Mouse (Mus musculus): ENCODE results near the gene Cyp2c38.
"Not testable (repeated sequence)": the region's sequence is repeated elsewhere in the genome, so short reads cannot be mapped to it uniquely, and the experiment has no call there.

Cyp2c38 gene

GRCm38 (mm10) chr19:39462941-39463340 is at the start of gene Cyp2c38:
Gene Cyp2c38 (minus strand): TSS chr19:39463075.
- DNase-seq (ENCODE audit: low read depth, low spot score), result no peak

- DNase-seq (ENCODE audit: low read depth, low spot score), result no peak
These were observed 47.7 kb upstream of the Cyp2c38 start, which contains the start of gene Cyp2c39 for GRCm38 (mm10) chr19:39510534-39510933. Gene Cyp2c39 (plus strand): TSS chr19:39510862.

GRCm38 (mm10) chr19:39509533-39509932 is 46.7 kb upstream of the Cyp2c38 start:
- DNase-seq (ENCODE audit: low read depth, low spot score), result no peak

- no peak for DNase-seq (ENCODE audit: low read depth, low spot score)
These were observed 43.5 kb upstream of the Cyp2c38 start for GRCm38 (mm10) chr19:39506341-39506740.

DNA sequence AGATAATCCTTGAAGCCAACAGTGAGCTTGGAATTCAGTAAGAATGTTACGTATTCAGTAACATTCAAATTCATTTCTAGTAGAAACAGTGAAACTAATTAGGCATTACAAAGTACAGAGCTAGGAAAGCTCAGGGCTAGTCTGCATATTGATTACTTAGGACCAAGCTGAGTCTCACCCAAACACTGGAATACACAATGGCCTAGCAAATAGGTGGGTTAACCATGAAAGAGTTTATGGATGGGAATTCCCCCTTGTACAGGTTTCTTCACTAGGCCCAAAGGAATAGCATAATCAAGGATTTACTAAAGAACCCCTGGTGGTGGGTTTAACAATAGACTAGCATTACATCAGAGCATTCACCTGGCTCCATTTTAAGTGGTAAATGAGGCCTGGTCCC is 21.1 kb upstream of the Cyp2c38 start:
- DNase-seq (ENCODE audit: low read depth, low spot score), result not testable (repeated sequence)

- no peak for DNase-seq (ENCODE audit: low read depth, low spot score)
These were observed 1.0 kb upstream of the Cyp2c38 start for GRCm38 (mm10) chr19:39463923-39464322.
